Mouse (Mus musculus) embryonic fibroblast, embryonic 13.5 days (primary cell): ENCODE data around the gene Nkiras1. TPM values are rescaled to one million over a fixed set of nuclear protein-coding genes. Genes with fewer than 3 reads are reported as not detected.
"Not testable (repeated sequence)": the region's sequence is repeated elsewhere in the genome, so short reads cannot be mapped to it uniquely, and the experiment has no call there.

ENCODE experiments used
- H3K27ac ChIP-seq: 2 replicates; pipeline ENCODE4 v1.5.1; 2012; ENCODE audit warnings: low read length, control low read depth, inconsistent platforms; ENCODE audit not compliant: insufficient read depth
- H3K4me1 ChIP-seq: 2 replicates; pipeline ENCODE4 v1.6.1; 2011; ENCODE audit warnings: low read length; ENCODE audit not compliant: control insufficient read depth, insufficient read depth
- H3K4me3 ChIP-seq: 2 replicates; pipeline ENCODE4 v1.5.1; 2011; ENCODE audit warnings: mild to moderate bottlenecking, control low read depth, low read length; ENCODE audit not compliant: insufficient read depth
- CTCF ChIP-seq: IDR thresholded peaks from 2 replicates; pipeline ENCODE4 v1.5.1; 2011; ENCODE audit warnings: mild to moderate bottlenecking, control low read depth, low read length, moderate library complexity, borderline replicate concordance; ENCODE audit not compliant: insufficient read depth
- POLR2A ChIP-seq: IDR thresholded peaks from 2 replicates; pipeline ENCODE4 v1.6.1; 2011; ENCODE audit warnings: low read depth, mild to moderate bottlenecking, control low read depth, low read length, moderate library complexity
- polyA plus RNA-seq: library from polyadenylated mRNA; stranded (reverse); fragments of >200 nt; gene quantifications from 2 replicates; pipeline ENCODE4 v1.2.4, GENCODE M21; 2011; ENCODE audit warnings: low read depth; ENCODE audit not compliant: missing spikeins, insufficient read length

Nkiras1 gene
- polyA plus RNA-seq: 13.7 and 18.6 TPM in 2 replicates

DNA sequence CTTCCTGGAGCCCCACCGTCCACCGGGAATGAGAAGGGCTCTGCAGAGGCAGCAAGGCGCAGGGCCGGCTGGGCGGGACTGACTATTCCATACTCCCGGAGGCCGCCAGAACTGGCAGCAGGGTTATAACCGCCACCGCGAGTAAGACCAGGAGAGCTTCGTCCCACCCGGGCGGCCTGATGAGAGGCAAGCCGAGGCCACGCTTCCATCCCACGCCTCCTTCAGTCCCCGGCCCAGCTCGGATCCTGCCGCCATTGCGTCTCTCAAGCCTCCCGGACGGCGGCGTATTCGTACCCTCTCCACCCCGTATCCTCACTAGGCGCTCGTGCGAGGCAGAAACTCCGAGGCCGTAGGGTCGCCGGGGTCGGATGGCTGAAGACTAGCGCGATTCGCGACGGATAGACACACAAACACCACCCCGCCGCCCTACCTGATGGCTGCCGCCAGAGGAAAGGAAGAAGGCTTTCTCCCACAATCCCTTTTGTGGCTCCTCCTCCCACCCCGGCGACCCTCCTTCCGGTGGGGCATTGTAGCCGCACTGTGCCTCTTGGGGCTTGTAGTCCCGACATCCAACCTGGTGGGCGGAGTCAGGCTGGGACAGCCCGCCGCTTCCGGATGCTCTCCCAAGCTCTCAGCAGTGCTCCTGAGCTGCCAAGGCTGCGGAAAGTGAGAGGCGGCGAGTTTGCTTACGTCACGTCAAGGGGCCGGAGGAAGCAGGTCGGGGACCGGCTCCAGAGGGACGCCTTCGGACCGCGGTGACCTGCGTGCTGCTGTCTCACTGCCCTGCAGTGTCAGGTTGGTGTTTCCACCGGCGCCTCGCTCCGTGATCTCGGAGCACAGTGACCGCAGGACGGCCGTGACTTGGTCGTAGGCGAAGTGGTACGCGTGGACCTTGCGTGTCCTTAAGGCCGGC, at the start of gene Nkiras1, which contains the start of gene Rpl15:
Nkiras1 (plus strand) TSS at position 608 of the 913 bp plus-strand sequence.
Rpl15 (minus strand) TSS at position 863 of the 913 bp plus-strand sequence.
- no peaks in the 10 kb centered on the region for H3K4me1 ChIP-seq
- TF ChIP-seq POLR2A (peak; percentile 85), CTCF (no peak)
- peak within 1 kb of the TSS; percentile 95 for H3K4me3 ChIP-seq
- H3K27ac ChIP-seq: peak within 1 kb of the TSS; percentile 46

DNA sequence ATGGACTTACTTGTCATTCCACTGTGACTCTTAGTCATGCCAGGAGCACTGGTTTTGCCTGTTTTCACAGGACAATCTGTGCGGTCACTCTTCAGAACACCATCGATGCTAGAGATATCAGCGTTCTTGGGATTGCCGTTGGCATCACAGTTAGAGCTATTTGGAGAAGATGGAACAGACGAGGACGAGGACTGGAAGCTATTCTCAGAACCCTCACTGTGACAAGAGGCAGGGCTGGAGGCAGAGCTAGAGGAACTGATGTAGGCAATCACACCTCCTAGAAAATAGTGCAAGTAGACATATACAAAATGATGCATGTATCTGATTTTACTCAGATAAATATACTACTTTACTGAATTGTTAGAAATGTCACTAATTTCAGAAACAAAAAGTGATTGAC, 49.0 kb upstream of the Nkiras1 start:
- H3K27ac ChIP-seq: no peak overlapping the region
- H3K4me3 ChIP-seq: no peak overlapping the region
- no peaks in the 10 kb centered on the region for H3K4me1 ChIP-seq
- TF ChIP-seq POLR2A (no peak), CTCF (no peak)

DNA sequence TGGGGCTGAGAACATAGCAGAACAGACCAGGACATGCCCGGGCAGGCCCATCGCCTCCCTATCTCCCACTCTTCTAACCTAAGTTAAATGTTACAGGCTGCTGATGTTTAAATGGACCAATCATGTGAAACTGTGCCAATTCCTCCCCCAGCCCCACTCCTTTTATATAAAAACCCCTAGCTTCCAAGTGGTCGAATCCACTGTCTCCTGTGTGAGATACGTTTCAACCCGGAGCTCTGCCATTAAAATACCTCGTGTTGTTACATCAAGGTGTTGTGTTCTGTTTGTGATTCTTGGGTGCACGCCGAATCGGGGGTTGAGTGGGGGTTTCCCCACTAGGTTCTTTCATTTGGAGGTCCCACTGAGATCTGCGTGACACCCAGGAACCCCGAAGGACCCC, 45.5 kb upstream of the Nkiras1 start:
- H3K4me1 ChIP-seq, H3K27ac ChIP-seq, H3K4me3 ChIP-seq: not testable (repeated sequence)

DNA sequence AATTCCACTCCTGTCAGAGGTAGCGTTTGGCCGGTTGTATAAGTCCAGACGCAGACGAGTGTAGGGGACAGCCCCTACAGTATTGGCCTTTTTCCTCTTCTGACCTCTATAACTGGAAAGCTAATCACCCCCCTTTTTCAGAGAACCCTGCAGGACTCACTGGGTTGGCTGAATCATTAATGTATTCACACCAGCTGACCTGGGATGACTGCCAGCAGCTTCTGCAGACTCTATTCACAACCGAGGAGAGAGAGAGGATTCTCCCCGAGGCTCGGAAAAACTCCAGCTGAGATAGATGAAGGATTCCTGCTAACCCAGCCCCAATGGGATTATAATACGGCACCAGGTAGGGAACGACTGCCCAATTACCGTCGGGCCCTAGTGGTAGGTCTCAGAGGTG, 44.8 kb upstream of the Nkiras1 start:
- H3K27ac ChIP-seq, H3K4me1 ChIP-seq, H3K4me3 ChIP-seq: not testable (repeated sequence)

DNA sequence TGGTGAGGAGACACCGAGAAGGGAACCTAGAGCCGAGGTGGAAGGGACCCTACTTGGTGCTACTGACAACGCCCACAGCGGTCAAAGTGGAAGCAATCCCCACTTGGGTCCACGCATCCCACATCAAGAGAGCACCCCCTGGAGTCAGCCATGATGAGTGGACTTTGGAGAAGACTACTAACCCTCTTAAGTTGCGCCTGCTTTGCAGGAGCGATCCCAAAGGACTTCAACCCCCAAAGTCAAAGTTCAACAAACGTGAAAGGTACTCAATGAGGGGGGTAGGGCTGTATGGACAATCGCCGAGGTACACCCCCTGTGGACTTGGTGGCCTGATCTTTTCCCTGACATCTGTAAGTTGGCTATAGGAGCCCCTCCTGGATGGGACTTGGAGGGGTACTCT, 41.2 kb upstream of the Nkiras1 start:
- H3K27ac ChIP-seq, H3K4me3 ChIP-seq, H3K4me1 ChIP-seq: not testable (repeated sequence)

DNA sequence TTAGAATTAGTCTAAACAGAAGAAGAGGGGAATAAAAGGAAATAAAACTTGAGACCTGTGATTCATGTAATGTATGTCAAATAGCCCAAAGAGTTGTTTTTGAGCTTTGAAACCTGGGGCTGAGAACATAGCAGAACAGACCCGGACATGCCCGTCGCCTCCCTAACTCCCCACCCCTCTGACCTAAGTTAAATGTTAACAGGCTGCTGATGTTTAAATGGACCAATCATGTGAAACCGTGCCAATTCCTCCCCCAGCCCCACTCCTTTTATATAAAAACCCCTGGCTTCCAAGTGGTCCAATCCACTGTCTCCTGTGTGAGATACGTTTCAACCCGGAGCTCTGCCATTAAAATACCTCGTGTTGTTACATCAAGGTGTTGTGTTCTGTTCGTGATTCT, 39.1 kb upstream of the Nkiras1 start:
- not testable (repeated sequence) for H3K4me1 ChIP-seq, H3K27ac ChIP-seq, H3K4me3 ChIP-seq

DNA sequence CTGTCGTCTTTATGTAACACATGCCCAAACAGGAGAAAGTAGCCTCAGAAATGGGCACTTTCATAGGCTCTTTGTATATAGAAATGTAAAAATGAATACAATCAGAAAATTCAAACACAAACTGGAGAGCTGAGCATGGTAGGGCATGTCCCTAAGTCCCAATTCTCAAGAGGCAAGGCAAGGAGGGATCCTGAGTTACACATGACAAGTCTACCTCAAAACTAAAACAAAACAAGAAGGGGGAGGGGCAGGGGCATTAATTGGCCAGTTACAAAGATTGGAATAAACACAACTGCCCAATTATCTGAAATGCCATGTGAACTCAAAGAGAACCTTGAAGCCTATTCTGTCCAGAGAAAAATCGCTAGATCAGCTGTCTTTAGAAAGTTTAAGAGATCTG, 37.9 kb upstream of the Nkiras1 start:
- TF ChIP-seq CTCF (no peak), POLR2A (no peak)
- Histone ChIP-seq H3K4me3 (no peak overlapping the region), H3K27ac (no peak overlapping the region; the same call in 1 of the 2 replicates), H3K4me1 (peaks cover 8% of the 10 kb centered on the region; the same call in 1 of the 2 replicates)

DNA sequence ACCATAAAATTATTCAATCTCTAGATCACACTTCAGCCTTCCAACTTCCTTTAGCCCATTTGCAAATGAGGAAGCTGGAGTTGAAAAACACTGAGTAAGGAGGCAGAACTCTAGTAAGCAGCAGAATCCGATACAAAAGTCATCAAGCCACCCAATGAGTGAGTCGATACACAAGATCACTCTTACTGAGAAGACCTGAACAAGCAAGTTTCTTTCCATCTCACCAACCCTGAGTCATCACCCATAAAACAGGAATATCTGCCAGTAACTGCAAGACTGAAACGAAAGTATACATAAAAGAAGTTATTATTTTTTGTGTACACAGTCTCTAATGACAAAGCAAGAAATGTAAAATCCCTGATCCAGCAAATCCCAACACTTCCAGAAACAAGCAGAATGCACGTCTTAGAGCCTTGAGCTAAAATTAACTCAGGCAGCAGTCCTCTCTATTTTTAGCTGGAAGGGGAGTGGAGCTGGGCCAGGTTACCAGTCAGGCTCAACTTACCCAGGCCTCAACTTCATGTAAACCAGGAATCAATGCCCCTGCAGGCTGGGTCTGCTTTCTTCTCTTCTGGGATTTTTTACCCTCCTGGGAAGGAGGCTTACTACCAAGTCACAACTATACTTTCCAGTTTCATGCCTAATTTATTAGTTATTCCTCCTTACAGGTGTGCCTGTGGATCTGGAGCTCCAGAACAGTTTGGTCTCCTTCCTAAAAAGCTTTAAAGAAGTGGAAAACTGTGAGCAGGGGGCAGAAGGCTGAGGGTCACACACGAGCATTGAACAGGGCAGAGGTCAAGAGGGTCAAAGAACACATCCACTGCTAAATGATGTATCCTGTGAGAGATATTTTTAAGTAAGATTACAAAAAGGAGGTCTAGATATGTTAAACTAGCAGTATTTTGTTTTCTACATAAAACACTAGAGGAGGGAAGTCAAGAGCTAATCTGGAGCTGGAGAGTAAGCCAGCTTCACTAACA, 36.7 kb upstream of the Nkiras1 start:
- peak overlapping the region; percentile 87 for H3K27ac ChIP-seq
- TF ChIP-seq POLR2A (no peak), CTCF (no peak)
- H3K4me3 ChIP-seq: no peak overlapping the region
- H3K4me1 ChIP-seq: peaks cover 8% of the 10 kb centered on the region; the same call in 1 of the 2 replicates

DNA sequence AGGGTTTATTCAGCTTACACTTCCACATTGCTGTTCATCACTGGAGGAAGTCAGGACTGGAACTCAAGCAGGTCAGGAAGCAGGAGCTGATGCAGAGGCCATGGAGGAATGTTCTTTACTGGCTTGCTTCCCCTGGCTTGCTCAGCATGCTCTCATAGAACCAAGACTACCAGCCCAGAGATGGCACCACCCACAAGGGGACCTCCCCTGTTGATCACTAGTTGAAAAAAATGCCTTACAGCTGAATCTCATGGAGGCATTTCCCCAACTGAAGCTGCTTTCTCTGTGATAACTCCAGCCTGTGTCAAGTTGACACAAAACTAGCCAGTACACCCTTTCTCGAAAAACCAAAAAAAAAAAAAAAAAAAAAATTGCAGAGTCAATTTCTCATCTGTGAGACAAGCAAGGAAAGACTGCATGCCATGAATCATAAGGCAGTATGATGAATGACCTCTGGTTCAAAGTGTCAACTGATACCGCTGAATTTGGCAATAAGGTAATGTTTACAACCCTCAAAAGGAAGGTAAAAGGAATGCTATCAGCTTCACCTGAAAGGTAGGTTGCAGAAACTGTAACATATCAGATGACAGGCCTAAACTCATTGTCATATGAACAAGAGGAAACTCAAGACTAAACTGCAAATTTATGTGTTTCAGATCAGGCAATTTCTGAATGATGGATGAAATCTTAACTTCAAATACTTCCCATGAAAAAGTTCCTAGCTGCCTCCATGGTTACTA, 34.3 kb upstream of the Nkiras1 start:
- H3K27ac ChIP-seq: peak overlapping the region; percentile 56
- H3K4me3 ChIP-seq, H3K4me1 ChIP-seq: not testable (repeated sequence)

DNA sequence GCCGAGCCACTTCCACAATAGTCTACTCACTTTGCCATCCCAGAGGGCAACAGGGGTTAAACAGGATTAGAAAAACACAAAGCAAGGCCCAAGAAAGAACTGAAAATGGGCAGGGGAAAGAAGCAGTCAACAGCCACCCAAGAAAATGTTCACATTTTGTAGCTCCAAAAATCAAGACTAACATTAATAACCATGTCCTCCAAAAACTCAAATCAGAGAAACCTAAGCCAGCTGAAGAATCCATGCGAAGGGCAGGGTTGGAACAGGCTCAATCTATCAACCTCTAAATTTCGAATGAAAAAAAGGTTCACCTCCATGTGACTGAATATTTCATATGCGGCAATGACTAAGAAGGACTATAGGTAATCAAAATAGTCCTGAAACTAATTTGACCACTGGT, 33.6 kb upstream of the Nkiras1 start:
- Histone ChIP-seq H3K4me3 (peak overlapping the region; percentile 26), H3K4me1 (peaks cover 8% of the 10 kb centered on the region; the same call in 1 of the 2 replicates), H3K27ac (peak overlapping the region; percentile 60)
- no peak for TF ChIP-seq POLR2A
